Mouse (Mus musculus) neural tube, embryonic 15.5 days (tissue): Measurements from ENCODE around the gene Epb41l1. TPM values are rescaled to one million over a fixed set of nuclear protein-coding genes. Genes with fewer than 3 reads are reported as not detected.

Source experiments
- ATAC-seq: fragments of 200-750 bp; cut with Nextera tagmentation; 2 replicates; pipeline ENCODE4 v1.8.0; 2017; ENCODE audit warnings: mild to moderate bottlenecking, moderate TSS enrichment, moderate library complexity; ENCODE audit not compliant: low FRiP score
- H3K27ac ChIP-seq: fragments of 300-500 bp; sonication (generic); replicated peaks from 2 replicates; pipeline ENCODE4 v1.5.1; 2015; ENCODE audit warnings: mild to moderate bottlenecking, inconsistent platforms
- H3K27me3 ChIP-seq: fragments of 300-500 bp; sonication (generic); replicated peaks from 2 replicates; pipeline ENCODE4 v1.6.1; 2015; ENCODE audit warnings: inconsistent platforms
- H3K36me3 ChIP-seq: fragments of 300-500 bp; sonication (generic); 2 replicates; pipeline ENCODE4 v1.6.1; 2015; ENCODE audit warnings: inconsistent platforms
- H3K4me1 ChIP-seq: fragments of 300-500 bp; sonication (generic); 2 replicates; pipeline ENCODE4 v1.6.1; 2015; ENCODE audit warnings: inconsistent platforms
- H3K4me2 ChIP-seq: fragments of 300-500 bp; sonication (generic); 2 replicates; pipeline ENCODE4 v1.6.1; 2015; ENCODE audit warnings: inconsistent platforms, mild to moderate bottlenecking, moderate library complexity
- H3K4me3 ChIP-seq: fragments of 300-500 bp; sonication (generic); replicated peaks from 2 replicates; pipeline ENCODE4 v1.5.1; 2015; ENCODE audit warnings: mild to moderate bottlenecking, inconsistent platforms
- H3K9ac ChIP-seq: fragments of 300-500 bp; sonication (generic); replicated peaks from 2 replicates; pipeline ENCODE4 v1.6.1; 2015; ENCODE audit warnings: mild to moderate bottlenecking, inconsistent platforms
- H3K9me3 ChIP-seq: fragments of 300-500 bp; sonication (generic); replicated peaks from 2 replicates; pipeline ENCODE4 v1.6.1; 2016; ENCODE audit warnings: inconsistent platforms
- WGBS: fragments of 180-500 bp; shearing (Covaris S2); methylation state at CpG from one replicate; pipeline ENCODE4 v1.1.7; 2015; ENCODE audit warnings: mixed read lengths; 5-methylcytosine and 5-hydroxymethylcytosine counted together
- polyA plus RNA-seq: library from polyadenylated mRNA; unstranded; fragments of >200 nt; fragmentation: Nextera tagmentation; extraction: Ambion mirVana; gene quantifications from 2 replicates; pipeline ENCODE4 v1.2.1, GENCODE M21; 2015

Epb41l1 gene
- polyA plus RNA-seq, 1 experiment from 2014 or later: 14.8 TPM

DNA sequence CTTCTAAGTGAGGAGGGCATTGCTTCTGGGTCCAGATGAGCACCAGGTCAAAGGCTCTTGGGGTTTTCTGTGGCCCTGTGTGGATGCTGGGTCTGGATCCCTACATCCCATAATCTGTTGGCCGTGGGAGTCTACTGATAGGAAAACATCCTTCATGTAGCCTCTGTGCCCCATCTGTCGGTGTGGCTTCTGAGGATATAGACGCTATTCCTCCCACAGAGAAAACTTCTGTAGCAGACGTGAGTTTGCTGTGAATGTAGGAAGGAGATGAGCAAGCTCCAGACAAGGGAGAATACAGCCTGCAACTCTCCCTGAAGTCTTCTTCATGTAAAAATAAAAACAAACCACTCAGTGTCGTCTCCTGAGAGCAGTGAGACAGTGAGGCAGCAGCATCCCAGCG, 97.6 kb downstream of the Epb41l1 start:
- H3K36me3 ChIP-seq: peaks cover 74% of the 10 kb centered on the region

DNA sequence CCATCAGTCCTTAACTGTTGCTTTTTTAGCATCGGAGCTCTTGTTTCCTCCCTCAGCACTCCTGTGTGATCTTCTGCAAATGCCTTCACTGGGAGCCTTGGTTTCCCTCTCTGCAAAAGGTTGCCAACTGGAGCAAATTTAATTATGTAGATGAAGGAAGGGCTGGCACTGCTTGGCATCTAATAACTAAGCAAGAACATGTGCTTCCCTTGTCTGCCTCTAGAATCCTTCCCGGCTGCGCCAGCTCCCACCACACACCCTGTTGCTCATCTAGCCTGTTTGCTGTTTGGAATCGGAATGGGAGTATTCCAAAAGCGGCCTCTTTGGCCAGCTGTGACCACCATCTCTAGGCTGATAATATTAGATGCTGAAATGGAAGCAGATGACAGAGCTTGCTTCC, 98.9 kb downstream of the Epb41l1 start:
- 90% methylated on average over 5 of the region's 5 CpGs for WGBS
- no peak overlapping the region for H3K27ac ChIP-seq
- no peaks in the 10 kb centered on the region for H3K9me3 ChIP-seq
- no peak for ATAC-seq
- peaks cover 71% of the 10 kb centered on the region for H3K36me3 ChIP-seq
- no peaks in the 10 kb centered on the region for H3K4me1 ChIP-seq
- H3K4me2 ChIP-seq: no peak overlapping the region
- no peak overlapping the region for H3K4me3 ChIP-seq
- H3K9ac ChIP-seq: no peak overlapping the region
- H3K27me3 ChIP-seq: no peaks in the 10 kb centered on the region

More for the DNA sequence above, 97.6 kb downstream of the Epb41l1 start:
- no peaks in the 10 kb centered on the region for H3K27me3 ChIP-seq
- H3K4me3 ChIP-seq: no peak overlapping the region
- ATAC-seq: no peak
- no peak overlapping the region for H3K9ac ChIP-seq
- no peak overlapping the region for H3K27ac ChIP-seq
- H3K9me3 ChIP-seq: no peaks in the 10 kb centered on the region
- 88% methylated on average over 6 of the region's 6 CpGs for WGBS
- H3K4me1 ChIP-seq: no peaks in the 10 kb centered on the region
- no peak overlapping the region for H3K4me2 ChIP-seq

DNA sequence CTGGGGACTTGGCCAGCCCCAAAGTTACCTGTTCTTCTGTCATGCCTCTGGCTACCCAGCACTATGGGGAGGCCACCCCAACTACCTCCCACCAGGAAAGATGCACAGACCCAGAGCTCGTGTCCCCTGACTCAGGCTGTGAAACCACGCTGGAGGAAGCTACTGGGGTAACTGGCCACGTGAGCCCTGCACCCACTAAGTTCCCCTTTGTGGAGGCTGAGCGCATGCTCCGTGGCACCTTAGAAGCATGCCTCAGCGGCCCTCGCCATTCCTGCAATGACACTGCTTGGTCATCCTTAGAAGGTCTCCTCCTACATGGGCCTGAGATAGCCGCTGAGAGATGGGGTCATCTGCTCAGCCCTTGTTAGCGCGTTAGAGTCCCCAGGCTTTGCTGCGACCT, 102.3 kb downstream of the Epb41l1 start:
- H3K27me3 ChIP-seq: no peaks in the 10 kb centered on the region
- no peak overlapping the region for H3K4me3 ChIP-seq
- no peaks in the 10 kb centered on the region for H3K9me3 ChIP-seq
- ATAC-seq: no peak
- H3K9ac ChIP-seq: no peak overlapping the region
- H3K36me3 ChIP-seq: peaks cover 83% of the 10 kb centered on the region
- H3K4me1 ChIP-seq: no peaks in the 10 kb centered on the region
- WGBS: 93% methylated on average over 11 of the region's 11 CpGs
- H3K4me2 ChIP-seq: no peak overlapping the region
- H3K27ac ChIP-seq: no peak overlapping the region

DNA sequence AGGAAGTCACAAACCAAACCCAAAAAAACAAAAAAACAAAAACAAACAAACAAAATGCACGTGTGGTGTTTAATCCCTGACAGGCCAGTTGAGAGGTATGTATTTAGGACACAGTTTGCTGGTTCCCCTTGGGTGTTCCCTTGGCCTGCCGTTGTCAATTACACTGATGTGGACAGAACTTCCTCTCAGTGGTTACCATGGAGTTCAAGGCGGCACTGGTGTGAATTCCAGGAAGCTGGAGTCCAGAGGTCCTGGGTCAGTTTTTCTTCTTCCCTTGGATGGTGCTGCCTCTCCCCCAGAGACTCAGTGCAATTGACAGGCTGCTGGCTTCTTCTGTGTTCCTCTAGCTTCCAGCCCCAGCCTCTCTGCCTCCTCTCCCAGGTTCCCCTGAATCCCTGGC, 103.4 kb downstream of the Epb41l1 start:
- no peak overlapping the region for H3K4me3 ChIP-seq
- H3K9me3 ChIP-seq: no peaks in the 10 kb centered on the region
- 43% methylated on average over 3 of the region's 3 CpGs for WGBS
- H3K36me3 ChIP-seq: peaks cover 81% of the 10 kb centered on the region
- no peak for ATAC-seq
- no peak overlapping the region for H3K27ac ChIP-seq
- H3K9ac ChIP-seq: no peak overlapping the region
- H3K27me3 ChIP-seq: no peaks in the 10 kb centered on the region
- H3K4me1 ChIP-seq: no peaks in the 10 kb centered on the region
- no peak overlapping the region for H3K4me2 ChIP-seq

DNA sequence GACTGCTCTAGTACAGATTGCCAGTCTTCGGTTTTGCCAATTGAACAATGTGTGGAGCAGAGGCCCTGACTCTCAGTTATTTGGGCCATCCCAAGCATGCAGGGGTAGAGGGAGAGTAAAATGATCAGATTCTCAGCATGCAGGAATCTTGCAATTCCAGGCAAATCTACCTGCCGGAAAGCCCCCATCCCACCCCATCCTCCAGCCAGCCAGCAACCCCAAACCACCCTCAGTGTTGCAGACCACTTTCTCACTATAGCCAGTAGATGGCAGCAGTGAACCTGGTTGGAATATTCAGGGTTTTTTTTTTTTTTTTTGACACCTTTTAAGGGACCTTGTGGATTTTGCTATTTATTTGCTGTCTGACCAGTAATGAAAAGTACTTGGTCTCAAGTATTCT, 109.0 kb downstream of the Epb41l1 start:
- no peak overlapping the region for H3K9ac ChIP-seq
- H3K27me3 ChIP-seq: no peaks in the 10 kb centered on the region
- H3K27ac ChIP-seq: no peak overlapping the region
- no peak overlapping the region for H3K4me2 ChIP-seq
- H3K9me3 ChIP-seq: no peaks in the 10 kb centered on the region
- ATAC-seq: no peak
- H3K4me1 ChIP-seq: no peaks in the 10 kb centered on the region
- 57% methylated on average over 2 of the region's 2 CpGs for WGBS
- H3K36me3 ChIP-seq: peaks cover 71% of the 10 kb centered on the region
- H3K4me3 ChIP-seq: no peak overlapping the region

DNA sequence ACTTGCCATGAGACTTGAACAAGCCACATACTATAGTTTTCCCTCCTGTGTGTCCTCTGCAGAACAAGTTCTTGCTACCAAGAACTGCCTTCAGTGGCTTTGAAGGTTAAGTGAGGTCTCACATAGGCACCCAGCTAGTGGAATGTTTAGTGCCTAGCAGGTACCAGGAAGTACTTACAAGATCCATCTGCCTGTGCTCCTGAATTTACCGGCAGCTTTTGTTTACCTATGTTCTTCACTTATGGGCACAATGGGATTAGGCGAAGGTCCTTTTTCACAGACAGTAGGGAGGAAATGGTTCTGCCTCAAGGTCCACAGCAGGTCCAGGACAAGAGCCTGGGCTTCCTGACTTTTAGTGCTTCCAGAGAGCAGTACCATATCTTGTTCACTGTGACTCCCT, 112.5 kb downstream of the Epb41l1 start:
- ATAC-seq: no peak
- Histone ChIP-seq H3K27ac (no peak overlapping the region), H3K36me3 (peaks cover 55% of the 10 kb centered on the region), H3K4me1 (no peaks in the 10 kb centered on the region), H3K27me3 (no peaks in the 10 kb centered on the region), H3K9me3 (no peaks in the 10 kb centered on the region), H3K9ac (no peak overlapping the region), H3K4me2 (no peak overlapping the region), H3K4me3 (no peak overlapping the region)
- 83% methylated on average over 2 of the region's 2 CpGs for WGBS

DNA sequence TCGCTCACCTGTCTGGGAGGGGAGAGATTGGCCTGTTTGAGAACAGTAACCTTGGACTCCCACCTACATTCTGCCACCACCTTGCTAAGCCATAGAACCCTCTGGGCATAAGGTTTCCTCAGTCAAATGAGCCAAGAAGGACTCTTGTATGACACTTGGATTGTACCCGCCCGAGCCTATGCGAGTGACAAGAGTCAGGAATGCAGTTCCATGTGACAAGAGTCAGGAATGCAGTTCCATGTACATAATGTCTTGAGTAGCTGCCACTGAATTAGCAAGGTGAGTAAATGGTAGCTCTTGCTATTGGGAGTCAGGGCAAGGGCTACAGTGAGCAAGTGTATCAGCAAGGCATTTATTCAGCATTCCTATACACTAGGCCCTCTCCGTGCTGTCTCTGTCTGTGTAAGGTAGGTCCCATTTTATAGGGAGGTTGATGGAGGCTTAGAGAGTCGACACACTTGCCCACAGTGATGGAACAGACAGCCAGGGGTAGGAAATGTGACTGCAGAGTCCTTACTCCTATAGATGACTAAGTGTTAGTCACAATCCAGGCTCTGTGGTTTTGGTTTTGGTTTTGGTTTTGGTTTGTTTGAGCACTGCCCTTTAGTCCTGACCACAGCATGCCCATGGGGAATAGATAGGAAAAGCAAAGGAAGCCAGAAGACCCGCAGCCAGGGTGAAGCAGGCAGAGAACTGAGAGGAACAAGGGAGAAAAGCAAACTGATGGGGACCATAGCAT, 118.3 kb downstream of the Epb41l1 start:
- Histone ChIP-seq H3K4me2 (no peak overlapping the region), H3K27ac (no peak overlapping the region), H3K4me1 (no peaks in the 10 kb centered on the region), H3K27me3 (no peaks in the 10 kb centered on the region), H3K4me3 (no peak overlapping the region), H3K36me3 (peaks cover 49% of the 10 kb centered on the region), H3K9me3 (no peaks in the 10 kb centered on the region), H3K9ac (no peak overlapping the region)
- WGBS: 88% methylated on average over 7 of the region's 7 CpGs
- ATAC-seq: no peak

DNA sequence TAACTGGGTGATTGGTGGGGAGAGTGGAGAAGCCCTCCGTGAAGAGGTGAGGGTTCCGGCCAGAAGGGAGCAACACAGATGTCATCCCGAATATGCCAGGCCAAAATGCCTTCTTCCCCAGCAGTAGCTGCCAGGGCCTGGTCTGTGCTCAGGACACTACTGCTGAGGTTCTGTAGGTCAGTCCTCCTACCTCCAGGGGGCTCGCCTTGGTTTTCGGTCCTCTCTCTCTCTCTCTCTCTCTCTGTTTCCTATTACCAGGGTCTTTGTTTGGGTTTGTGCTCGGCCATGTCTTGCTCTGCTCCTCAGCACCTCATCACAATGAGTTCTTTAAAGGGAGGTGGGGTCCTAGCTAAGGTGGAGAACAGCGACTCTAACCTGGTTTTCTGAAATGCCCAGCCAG, 120.3 kb downstream of the Epb41l1 start:
- WGBS: 77% methylated on average over 7 of the region's 7 CpGs
- Histone ChIP-seq H3K4me1 (no peaks in the 10 kb centered on the region), H3K36me3 (peaks cover 42% of the 10 kb centered on the region), H3K27me3 (no peaks in the 10 kb centered on the region), H3K9me3 (no peaks in the 10 kb centered on the region), H3K4me2 (no peak overlapping the region), H3K9ac (no peak overlapping the region), H3K27ac (no peak overlapping the region), H3K4me3 (no peak overlapping the region)
- ATAC-seq: no peak

DNA sequence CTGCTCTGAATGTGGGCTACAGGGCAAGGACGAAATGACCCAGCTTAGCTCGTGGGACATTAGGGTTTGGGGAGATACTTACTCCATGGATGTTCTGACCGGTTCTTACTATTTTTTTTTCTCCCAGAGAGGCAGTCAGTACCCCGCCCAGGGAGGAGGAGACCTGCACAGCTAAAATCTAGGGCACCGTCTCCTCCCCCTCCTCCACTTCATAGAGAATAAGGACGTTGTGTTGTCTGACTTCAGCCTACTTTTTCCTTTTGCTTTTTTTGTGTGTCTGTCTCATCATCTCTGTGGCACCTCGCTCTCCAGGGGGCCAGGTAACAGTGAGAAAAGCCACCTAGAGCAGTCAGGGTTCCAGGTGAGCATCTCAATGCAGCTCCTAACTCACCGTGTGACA, 121.7 kb downstream of the Epb41l1 start:
- no peak for ATAC-seq
- H3K27ac ChIP-seq: no peak overlapping the region
- WGBS: 82% methylated on average over 8 of the region's 8 CpGs
- no peak overlapping the region for H3K9ac ChIP-seq
- peaks cover 5% of the 10 kb centered on the region for H3K4me1 ChIP-seq
- no peak overlapping the region for H3K4me2 ChIP-seq
- no peaks in the 10 kb centered on the region for H3K27me3 ChIP-seq
- no peaks in the 10 kb centered on the region for H3K9me3 ChIP-seq
- H3K4me3 ChIP-seq: no peak overlapping the region
- peaks cover 30% of the 10 kb centered on the region for H3K36me3 ChIP-seq

DNA sequence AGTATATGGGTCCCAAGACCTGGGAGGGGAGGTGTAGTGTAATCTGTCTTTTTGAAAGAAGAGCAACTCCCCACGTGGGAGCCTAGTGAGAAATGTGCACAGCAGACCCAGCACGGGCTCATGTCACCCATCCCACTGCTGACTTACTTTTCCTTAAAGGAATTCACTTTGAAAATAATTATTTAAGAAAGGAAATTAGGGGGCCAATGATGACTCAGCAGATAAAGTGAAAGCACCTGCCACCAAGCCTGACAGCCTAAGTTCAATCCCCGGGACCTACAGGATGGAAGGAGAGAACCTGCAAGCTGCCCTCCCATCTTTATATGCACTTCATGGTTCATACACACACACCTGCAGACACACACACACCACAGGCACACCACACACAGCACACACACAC, 123.1 kb downstream of the Epb41l1 start:
- H3K27me3 ChIP-seq: no peaks in the 10 kb centered on the region
- 86% methylated on average over 3 of the region's 3 CpGs for WGBS
- H3K9ac ChIP-seq: no peak overlapping the region
- no peak overlapping the region for H3K27ac ChIP-seq
- peaks cover 15% of the 10 kb centered on the region for H3K4me1 ChIP-seq
- peaks cover 22% of the 10 kb centered on the region for H3K36me3 ChIP-seq
- no peak for ATAC-seq
- H3K4me3 ChIP-seq: no peak overlapping the region
- no peaks in the 10 kb centered on the region for H3K9me3 ChIP-seq
- no peak overlapping the region for H3K4me2 ChIP-seq

DNA sequence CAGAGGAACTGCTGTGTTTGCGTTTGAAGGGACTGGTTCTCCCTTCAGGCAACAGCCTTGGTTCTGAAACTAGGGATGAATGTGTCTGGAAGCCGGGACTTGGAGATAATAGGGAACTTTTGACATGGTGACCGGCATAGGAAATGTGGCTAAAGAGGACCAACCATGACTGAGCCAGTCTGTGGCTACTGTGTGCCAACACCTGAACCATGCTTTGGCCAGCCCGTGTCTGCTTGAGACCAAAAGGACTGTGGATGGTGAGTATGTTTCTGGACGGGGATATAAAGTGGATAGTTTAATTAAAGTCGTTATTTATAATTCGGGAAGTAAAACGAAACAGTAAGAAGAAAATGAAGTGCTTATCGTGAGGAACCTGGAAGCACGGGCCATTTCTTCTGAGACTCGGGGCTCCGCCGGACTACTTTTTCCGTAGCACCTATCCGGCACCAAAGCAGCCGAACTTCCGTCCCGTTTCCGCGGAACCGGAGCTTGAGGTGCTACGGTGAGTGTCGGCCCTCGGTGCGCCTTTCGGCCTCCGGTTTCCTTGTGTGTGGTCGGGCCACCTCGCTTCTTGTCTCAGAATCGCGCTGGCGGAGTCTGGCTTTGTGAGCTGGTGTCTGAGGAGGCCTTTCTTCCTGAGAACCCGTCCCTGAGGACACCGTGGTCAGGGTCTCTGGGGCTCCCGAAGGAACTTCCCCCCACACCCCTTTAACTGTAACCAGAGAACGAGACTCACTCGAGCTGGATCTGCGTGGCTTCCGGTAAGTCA, 126.6 kb downstream of the Epb41l1 start, which contains the start of gene Aar2:
Aar2 (plus strand) TSS at position 462 of the 769 bp plus-strand sequence.
- peak within 1 kb of the TSS; percentile 87 for H3K4me3 ChIP-seq
- H3K9ac ChIP-seq: peak within 1 kb of the TSS; percentile 86
- H3K27me3 ChIP-seq: no peaks in the 10 kb centered on the region
- H3K9me3 ChIP-seq: no peaks in the 10 kb centered on the region
- H3K27ac ChIP-seq: peak within 1 kb of the TSS; percentile 73
- 7% methylated on average over 39 of the region's 39 CpGs for WGBS
- ATAC-seq: peak; percentile 61; the same call in 1 of the 2 replicates
- H3K4me2 ChIP-seq: peak within 1 kb of the TSS; percentile 72
- H3K4me1 ChIP-seq: peaks cover 24% of the 10 kb centered on the region
- peaks cover 12% of the 10 kb centered on the region for H3K36me3 ChIP-seq

DNA sequence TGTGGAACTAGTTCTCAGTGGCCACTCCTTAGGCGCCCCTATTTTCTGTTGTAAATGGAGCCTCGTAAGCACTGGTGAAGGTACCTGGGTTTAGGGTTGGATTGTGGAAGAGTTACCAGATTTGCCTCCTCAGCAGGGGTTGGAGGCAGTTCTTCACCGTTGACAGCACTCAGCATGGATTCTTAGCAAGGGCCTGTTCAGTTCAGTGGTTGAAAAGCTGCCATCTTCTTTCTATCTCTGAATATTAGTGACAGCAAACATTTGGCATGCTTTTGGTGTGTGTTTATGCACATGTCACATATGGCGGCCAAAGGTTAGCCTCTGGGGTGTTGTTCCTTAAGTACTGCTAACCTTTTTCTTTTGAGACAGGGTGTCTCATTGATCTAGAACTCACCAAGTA, 131.7 kb downstream of the Epb41l1 start:
- no peak overlapping the region for H3K9ac ChIP-seq
- H3K27me3 ChIP-seq: no peaks in the 10 kb centered on the region
- H3K4me1 ChIP-seq: peaks cover 19% of the 10 kb centered on the region
- WGBS: 95% methylated on average over 4 of the region's 4 CpGs
- H3K27ac ChIP-seq: no peak overlapping the region
- H3K36me3 ChIP-seq: peaks cover 44% of the 10 kb centered on the region
- ATAC-seq: no peak
- H3K4me2 ChIP-seq: no peak overlapping the region
- H3K9me3 ChIP-seq: no peaks in the 10 kb centered on the region
- H3K4me3 ChIP-seq: no peak overlapping the region
